Mouse (Mus musculus) CH12.LX (cell line): ENCODE data around the gene Aqp6. TPM values are rescaled to one million over a fixed set of nuclear protein-coding genes. Genes with fewer than 3 reads are reported as not detected.

Source experiments
- DNase-seq: peaks from one replicate; pipeline ENCODE4 v3.0.0-alpha.2; 2013; ENCODE audit errors: extremely low read depth
- H3K27ac ChIP-seq: 2 replicates; pipeline ENCODE4 v1.5.1; 2012; ENCODE audit warnings: low read depth, mild to moderate bottlenecking, control low read depth, moderate library complexity; ENCODE audit not compliant: insufficient read depth
- H3K27me3 ChIP-seq: replicated peaks from 2 replicates; pipeline ENCODE3; 2012; ENCODE audit warnings: inconsistent platforms
- H3K36me3 ChIP-seq, 2 experiments: replicated peaks in 1 of 2; 2 replicates each; pipeline versions ENCODE3 to v1.6.1; 2012; ENCODE audit warnings: inconsistent platforms in 1 of 2, low read length in 1 of 2, mild to moderate bottlenecking in 1 of 2, mixed read lengths in 1 of 2, moderate library complexity in 1 of 2; ENCODE audit not compliant: control insufficient read depth in 1 of 2, insufficient read depth in 1 of 2
- H3K4me1 ChIP-seq, 2 experiments: 2 replicates each; pipeline ENCODE4 v1.6.1; 2012; ENCODE audit warnings: inconsistent platforms in 1 of 2, moderate library complexity in 1 of 2; ENCODE audit not compliant: insufficient read depth in 2 of 2, control insufficient read depth in 1 of 2
- H3K4me2 ChIP-seq: 2 replicates; pipeline ENCODE4 v1.6.1; 2012; ENCODE audit warnings: low read depth, mild to moderate bottlenecking, control low read depth; ENCODE audit not compliant: poor library complexity, insufficient read depth, severe bottlenecking
- H3K4me3 ChIP-seq, 3 experiments: fragments of 150-350 bp in 1 of 3; sonication (generic) in 1 of 3; replicated peaks in 1 of 3; 2 replicates each; pipeline versions ENCODE3 to v1.5.1; 2011 to 2012; ENCODE audit warnings: low read depth in 2 of 3, low read length in 2 of 3, mild to moderate bottlenecking in 2 of 3, moderate library complexity in 2 of 3, control low read depth in 1 of 3, improper control_type of control experiment in 1 of 3, inconsistent platforms in 1 of 3, mixed read lengths in 1 of 3; ENCODE audit not compliant: poor library complexity in 1 of 3
- H3K79me2 ChIP-seq: replicated peaks from 2 replicates; pipeline ENCODE4 v1.6.1; 2012; ENCODE audit warnings: mild to moderate bottlenecking, moderate library complexity; ENCODE audit not compliant: control insufficient read depth, poor library complexity, insufficient read depth, severe bottlenecking; ENCODE audit errors: extremely low read depth
- H3K9ac ChIP-seq: 2 replicates; pipeline ENCODE4 v1.6.1; 2012; ENCODE audit warnings: low read depth, mild to moderate bottlenecking, control low read depth, moderate library complexity; ENCODE audit not compliant: insufficient read depth
- H3K9me3 ChIP-seq: replicated peaks from 2 replicates; pipeline ENCODE3; 2012; ENCODE audit warnings: low read length, inconsistent platforms, mixed read lengths
- CTCF ChIP-seq, 2 experiments: IDR thresholded peaks in 1 of 2; conservative IDR thresholded peaks in 1 of 2; 2 replicates each; pipeline ENCODE4 v1.5.1; 2011 to 2012; ENCODE audit warnings: low read depth in 2 of 2, low read length in 2 of 2, improper control_type of control experiment in 1 of 2, inconsistent platforms in 1 of 2, mild to moderate bottlenecking in 1 of 2, moderate library complexity in 1 of 2
- EP300 ChIP-seq: IDR thresholded peaks from 2 replicates; pipeline ENCODE4 v1.6.1; 2011; ENCODE audit warnings: low read length, improper control_type of control experiment
- ETS1 ChIP-seq: conservative IDR thresholded peaks from 2 replicates; pipeline ENCODE4 v1.6.1; 2012; ENCODE audit warnings: low read depth, mild to moderate bottlenecking, inconsistent platforms, low read length, improper control_type of control experiment, moderate library complexity
- KAT2A ChIP-seq: IDR thresholded peaks from 2 replicates; pipeline ENCODE4 v1.6.1; 2012; ENCODE audit warnings: low read length, improper control_type of control experiment, inconsistent platforms; ENCODE audit not compliant: insufficient replicate concordance
- MEF2A ChIP-seq: IDR thresholded peaks from 2 replicates; pipeline ENCODE4 v1.6.1; 2014; ENCODE audit warnings: low read depth, mild to moderate bottlenecking, inconsistent platforms, low read length, improper control_type of control experiment, borderline replicate concordance
- MYC ChIP-seq: IDR thresholded peaks from 2 replicates; pipeline ENCODE4 v1.6.1; 2011; ENCODE audit warnings: low read depth, mild to moderate bottlenecking, improper control_type of control experiment, low read length
- NRF1 ChIP-seq: IDR thresholded peaks from 2 replicates; pipeline ENCODE4 v1.6.1; 2014; ENCODE audit warnings: low read depth, mild to moderate bottlenecking, inconsistent platforms, low read length, improper control_type of control experiment, moderate library complexity
- PAX5 ChIP-seq: IDR thresholded peaks from 2 replicates; pipeline ENCODE4 v1.6.1; 2012; ENCODE audit warnings: low read length, inconsistent platforms, mixed read lengths
- POLR2AphosphoS2 ChIP-seq: IDR thresholded peaks from 2 replicates; pipeline ENCODE4 v1.6.1; 2011; ENCODE audit warnings: low read depth, low read length, improper control_type of control experiment
- USF1 ChIP-seq: IDR thresholded peaks from 2 replicates; pipeline ENCODE4 v1.6.1; 2014; ENCODE audit warnings: low read depth, mild to moderate bottlenecking, inconsistent platforms, low read length, improper control_type of control experiment
- ZC3H11A ChIP-seq: IDR thresholded peaks from 2 replicates; pipeline ENCODE4 v1.6.1; 2012; ENCODE audit warnings: low read depth, mild to moderate bottlenecking, inconsistent platforms, low read length, improper control_type of control experiment
- ZMIZ1 ChIP-seq: IDR thresholded peaks from 2 replicates; pipeline ENCODE4 v1.6.1; 2012; ENCODE audit warnings: low read depth, mild to moderate bottlenecking, inconsistent platforms, low read length, improper control_type of control experiment
- dilution Hi-C: fragments of 300-500 bp; cut with MboI; formaldehyde crosslinking; loops from 2 replicates; pipeline ENCODE4 v1.14.3; 2020; ENCODE audit warnings: low sequenced_read_pairs; ENCODE audit not compliant: extremely low pct_unique_long_range_greater_than_20kb, extremely low pct_ligation_motif_present
- in situ Hi-C: fragments of 300-500 bp; cut with MboI; formaldehyde crosslinking; loops from 3 replicates; pipeline ENCODE4 v1.14.3; 2019; ENCODE audit warnings: low sequenced_read_pairs, low pct_ligation_motif_present, low pct_unique_long_range_greater_than_20kb, mixed read lengths
- polyA plus RNA-seq: library from polyadenylated mRNA; unstranded; fragments of >175 nt; gene quantifications from 2 replicates; pipeline ENCODE4 v1.2.1, GENCODE M21; 2012; ENCODE audit warnings: low read depth; ENCODE audit not compliant: insufficient read length
- total RNA-seq, 2 experiments: library from RNA; depleted of rRNA; stranded (reverse); fragments of 300-350 nt in 1 of 2; fragments of >200 nt in 1 of 2; gene quantifications; 2 replicates each; pipeline ENCODE4 v1.2.3; 2012 to 2014

Aqp6 gene
- total and polyA plus RNA-seq, 3 experiments = not detected

DNA sequence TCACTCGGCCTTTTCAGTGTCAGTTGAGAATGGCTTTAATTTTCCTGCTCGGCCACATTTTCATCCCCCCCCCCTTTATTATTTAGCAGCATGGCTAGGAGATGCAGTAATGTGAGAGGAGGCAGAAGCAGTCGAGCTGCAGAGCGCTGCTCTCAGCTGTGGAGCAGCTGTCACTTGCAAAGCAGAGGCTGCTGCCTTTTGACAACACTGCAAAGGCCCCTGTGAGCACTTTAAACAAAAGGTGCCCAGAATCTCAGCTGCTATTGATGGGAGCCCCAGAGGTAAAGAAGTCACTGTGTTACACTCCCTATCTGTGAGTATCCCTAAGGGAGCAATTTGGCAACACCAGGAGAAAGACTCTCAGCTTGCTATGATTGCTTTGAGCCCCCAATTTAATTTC lies 47.1 kb downstream of the Aqp6 start:
- Histone ChIP-seq H3K4me1 (peaks cover 18 to 84% of the 10 kb centered on the region in 2 experiments), H3K9me3 (no peaks in the 10 kb centered on the region), H3K4me2 (peak overlapping the region; percentile 75; the same call in 1 of the 2 replicates), H3K79me2 (peaks cover 74% of the 10 kb centered on the region), H3K9ac (no peak overlapping the region), H3K4me3 (no peak overlapping the region), H3K36me3 (peaks cover 0 to 14% of the 10 kb centered on the region in 2 experiments), H3K27me3 (no peaks in the 10 kb centered on the region), H3K27ac (no peak overlapping the region)
- no peak for DNase-seq
- dilution Hi-C loops (no loop called here), in situ Hi-C loops (no loop called here)
- TF ChIP-seq PAX5 (no peak), POLR2AphosphoS2 (no peak), KAT2A (no peak), CTCF (conservative IDR thresholded peaks at IDR 0.05 in 1 of 2, IDR thresholded peaks at IDR 0.05 in 1 of 2; ENCODE audit: low read depth in 2 of 2, low read length in 2 of 2) (no peak), USF1 (no peak), ETS1 (no peak)

DNA sequence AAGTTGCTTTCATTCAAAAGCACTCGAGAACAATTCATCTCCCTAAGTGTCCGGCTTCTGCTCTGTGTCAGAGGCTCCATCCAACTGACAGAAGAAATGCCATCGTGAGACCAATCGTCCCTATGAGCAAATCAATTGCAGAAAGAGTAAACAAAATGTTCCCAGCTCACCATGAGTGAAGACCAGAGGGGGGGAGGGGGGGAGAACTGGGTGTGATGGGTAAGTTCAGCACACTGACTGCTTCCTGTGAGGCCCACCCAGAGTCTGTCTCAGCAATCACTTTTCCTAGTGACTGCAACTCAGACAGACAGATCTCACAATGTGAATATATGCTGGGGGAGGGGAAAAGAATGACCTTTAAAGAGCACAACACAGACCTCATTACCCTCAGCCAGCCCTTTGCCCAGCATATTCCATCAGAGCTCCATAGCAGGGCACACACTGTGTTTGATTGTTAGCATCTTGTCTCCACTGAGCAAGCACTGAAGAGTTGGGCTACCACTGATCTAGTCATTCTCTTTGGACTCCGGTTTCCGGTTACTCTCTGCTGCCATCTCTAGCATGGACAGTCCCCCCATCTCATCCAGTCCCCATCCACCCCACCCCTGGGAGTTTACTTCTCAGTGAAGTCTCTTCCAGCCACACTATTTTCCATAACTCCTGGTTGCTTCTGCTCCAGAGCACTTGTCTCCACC lies 48.0 kb downstream of the Aqp6 start:
- dilution Hi-C loops (no loop called here), in situ Hi-C loops (no loop called here)
- no peak for DNase-seq
- H3K9me3 ChIP-seq = no peaks in the 10 kb centered on the region
- H3K36me3 ChIP-seq = peaks cover 0 to 13% of the 10 kb centered on the region in 2 experiments
- H3K4me2 ChIP-seq = peak overlapping the region; percentile 85
- peaks cover 18 to 75% of the 10 kb centered on the region in 2 experiments for H3K4me1 ChIP-seq
- 0 out of 2 replicates have a peak overlapping the region, but pooled peaks have one; percentile 21 for H3K27ac ChIP-seq
- peaks cover 3% of the 10 kb centered on the region for H3K27me3 ChIP-seq
- H3K9ac ChIP-seq = peak overlapping the region; percentile 59
- TF ChIP-seq CTCF (conservative IDR thresholded peaks at IDR 0.05 in 1 of 2, IDR thresholded peaks at IDR 0.05 in 1 of 2; ENCODE audit: low read depth in 2 of 2, low read length in 2 of 2) (no peak), EP300 (no peak), ZMIZ1 (no peak), MEF2A (no peak), ZC3H11A (no peak), ETS1 (no peak), PAX5 (no peak), NRF1 (no peak), MYC (no peak)
- peak overlapping the region in 1 of 3 experiments; percentile 70 for H3K4me3 ChIP-seq
- peaks cover 65% of the 10 kb centered on the region for H3K79me2 ChIP-seq
